Mouse (Mus musculus): ENCODE measurements around the gene 1700010I14Rik.

DNA sequence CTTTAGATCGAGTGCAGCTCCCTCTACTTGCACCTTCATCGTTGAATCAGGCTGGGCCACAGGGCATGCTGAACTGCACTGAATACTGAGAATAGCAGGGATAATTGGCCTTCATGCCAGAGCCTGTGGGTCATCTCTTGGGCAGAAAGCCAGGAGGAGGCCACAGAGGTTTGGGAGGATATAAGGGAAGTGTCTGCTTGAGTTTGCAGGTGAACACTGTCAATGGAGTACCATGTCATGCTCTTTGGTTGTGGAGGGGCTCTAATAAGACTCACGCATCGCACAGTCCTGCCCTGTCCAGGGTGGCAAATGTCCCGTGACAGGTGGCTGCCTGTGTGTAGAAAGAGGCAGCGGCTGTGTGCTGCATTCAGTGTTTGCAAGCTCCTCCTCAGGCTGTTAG lies 30.0 kb upstream of the 1700010I14Rik start:
- no peak for TF ChIP-seq CTCF (IDR thresholded peaks at IDR 0.05; ENCODE audit: low read depth)
- no peak for TF ChIP-seq EP300 (optimal IDR thresholded peaks at IDR 0.05)

Measured in stomach, postnatal 0 days (tissue).